Mouse (Mus musculus) macrophage (primary cell): ENCODE measurements around the gene Sap18b. TPM values are rescaled to one million over a fixed set of nuclear protein-coding genes. Genes with fewer than 3 reads are reported as not detected.

Experiments used
- H3K27ac ChIP-seq: fragments of 350-480 bp; formaldehyde crosslinking; 2 replicates; pipeline ENCODE4 v1.9.0; 2021
- H3K36me3 ChIP-seq: fragments of 350-480 bp; formaldehyde crosslinking; 2 replicates; pipeline ENCODE4 v1.9.0; 2021; ENCODE audit errors: inconsistent target
- H3K4me3 ChIP-seq: fragments of 350-480 bp; formaldehyde crosslinking; 2 replicates; pipeline ENCODE4 v1.9.0; 2021; ENCODE audit errors: inconsistent target
- H3K79me2 ChIP-seq: fragments of 350-480 bp; formaldehyde crosslinking; 2 replicates; pipeline ENCODE4 v1.9.0; 2021; ENCODE audit errors: inconsistent target
- WGBS: methylation state at CpG from one replicate; pipeline ENCODE4 v1.1.7; 2026; ENCODE audit warnings: inconsistent platforms; ENCODE audit not compliant: missing documents; 5-methylcytosine and 5-hydroxymethylcytosine counted together
- polyA plus RNA-seq: library from polyadenylated mRNA; stranded (reverse); fragments of 250-400 nt; gene quantifications from 3 replicates; pipeline ENCODE4 v1.2.4, GENCODE M21; 2018; ENCODE audit warnings: inconsistent platforms

Sap18b gene
- polyA plus RNA-seq, 1 experiment from 2014 or later: 116 TPM

- peaks cover 44% of the 10 kb centered on the region for H3K79me2 ChIP-seq
- H3K27ac ChIP-seq: peak overlapping the region; percentile 83
- H3K36me3 ChIP-seq: no peaks in the 10 kb centered on the region
- WGBS: under 1% methylated on average over 20 of the region's 20 CpGs
- peak overlapping the region; percentile 73 for H3K4me3 ChIP-seq
Observed at GRCm38 (mm10) chr8:95807861-95808260, 17.3 kb upstream of the Sap18b start.

- no peaks in the 10 kb centered on the region for H3K36me3 ChIP-seq
- no peak overlapping the region for H3K27ac ChIP-seq
- 90% methylated on average over 4 of the region's 4 CpGs for WGBS
- H3K4me3 ChIP-seq: no peak overlapping the region
- peaks cover 37% of the 10 kb centered on the region for H3K79me2 ChIP-seq
Observed at GRCm38 (mm10) chr8:95808631-95809030, 16.5 kb upstream of the Sap18b start.

GRCm38 (mm10) chr8:95809116-95809515 lies 16.0 kb upstream of the Sap18b start:
- Histone ChIP-seq H3K4me3 (no peak overlapping the region), H3K27ac (no peak overlapping the region), H3K79me2 (peaks cover 32% of the 10 kb centered on the region), H3K36me3 (no peaks in the 10 kb centered on the region)
- 93% methylated on average over 5 of the region's 5 CpGs for WGBS

GRCm38 (mm10) chr8:95810184-95810591 lies 15.0 kb upstream of the Sap18b start:
- 35% methylated on average over 3 of the region's 3 CpGs for WGBS
- Histone ChIP-seq H3K79me2 (peaks cover 21% of the 10 kb centered on the region), H3K4me3 (no peak overlapping the region), H3K36me3 (no peaks in the 10 kb centered on the region), H3K27ac (no peak overlapping the region)

- H3K36me3 ChIP-seq: no peaks in the 10 kb centered on the region
- H3K79me2 ChIP-seq: no peaks in the 10 kb centered on the region
- no peak overlapping the region for H3K4me3 ChIP-seq
- H3K27ac ChIP-seq: no peak overlapping the region
- 89% methylated on average over 5 of the region's 6 CpGs for WGBS
Observed at GRCm38 (mm10) chr8:95816044-95816708, 9.0 kb upstream of the Sap18b start.

GRCm38 (mm10) chr8:95817597-95817996 lies 7.5 kb upstream of the Sap18b start:
- no peak overlapping the region for H3K4me3 ChIP-seq
- H3K27ac ChIP-seq: no peak overlapping the region
- H3K79me2 ChIP-seq: no peaks in the 10 kb centered on the region
- 95% methylated on average over 3 of the region's 3 CpGs for WGBS
- H3K36me3 ChIP-seq: no peaks in the 10 kb centered on the region

GRCm38 (mm10) chr8:95818211-95818610 lies 6.9 kb upstream of the Sap18b start:
- 100% methylated on average over 1 of the region's 1 CpGs for WGBS
- H3K4me3 ChIP-seq: no peak overlapping the region
- H3K79me2 ChIP-seq: no peaks in the 10 kb centered on the region
- H3K36me3 ChIP-seq: no peaks in the 10 kb centered on the region
- H3K27ac ChIP-seq: no peak overlapping the region

- Histone ChIP-seq H3K36me3 (no peaks in the 10 kb centered on the region), H3K27ac (no peak overlapping the region), H3K4me3 (no peak overlapping the region), H3K79me2 (no peaks in the 10 kb centered on the region)
- 90% methylated on average over 6 of the region's 6 CpGs for WGBS
Observed at GRCm38 (mm10) chr8:95821266-95821665, 3.9 kb upstream of the Sap18b start.

- H3K36me3 ChIP-seq: no peaks in the 10 kb centered on the region
- no peak overlapping the region for H3K4me3 ChIP-seq
- no peak overlapping the region for H3K27ac ChIP-seq
- H3K79me2 ChIP-seq: no peaks in the 10 kb centered on the region
- 88% methylated on average over 5 of the region's 5 CpGs for WGBS
Observed at GRCm38 (mm10) chr8:95822096-95822495, 3.0 kb upstream of the Sap18b start.

GRCm38 (mm10) chr8:95822699-95823098 lies 2.4 kb upstream of the Sap18b start:
- whole genome bisulfite sequencing: 80% methylated on average over 3 of the region's 3 CpGs
- H3K27ac ChIP-seq: no peak overlapping the region
- H3K79me2 ChIP-seq: no peaks in the 10 kb centered on the region

GRCm38 (mm10) chr8:95830144-95830543 lies 5.0 kb downstream of the Sap18b start:
- no peaks in the 10 kb centered on the region for H3K79me2 ChIP-seq

More at GRCm38 (mm10) chr8:95822699-95823098, 2.4 kb upstream of the Sap18b start:
- no peak overlapping the region for H3K4me3 ChIP-seq
- H3K36me3 ChIP-seq: no peaks in the 10 kb centered on the region

GRCm38 (mm10) chr8:95832603-95833434 lies 7.7 kb downstream of the Sap18b start:
- Histone ChIP-seq H3K79me2 (no peaks in the 10 kb centered on the region), H3K27ac (no peak overlapping the region), H3K36me3 (peaks cover 12% of the 10 kb centered on the region; the same call in 1 of the 2 replicates), H3K4me3 (no peak overlapping the region)
- WGBS: 24% methylated on average over 16 of the region's 16 CpGs

More at GRCm38 (mm10) chr8:95830144-95830543, 5.0 kb downstream of the Sap18b start:
- Histone ChIP-seq H3K27ac (no peak overlapping the region), H3K4me3 (no peak overlapping the region), H3K36me3 (no peaks in the 10 kb centered on the region)
- 94% methylated on average over 3 of the region's 3 CpGs for WGBS

- Histone ChIP-seq H3K4me3 (no peak overlapping the region), H3K27ac (no peak overlapping the region), H3K79me2 (no peaks in the 10 kb centered on the region), H3K36me3 (peaks cover 12% of the 10 kb centered on the region; the same call in 1 of the 2 replicates)
- WGBS: 13% methylated on average over 16 of the region's 16 CpGs
Observed at GRCm38 (mm10) chr8:95833435-95833984, 8.4 kb downstream of the Sap18b start.

- H3K27ac ChIP-seq: no peak overlapping the region
- no peaks in the 10 kb centered on the region for H3K79me2 ChIP-seq
- H3K4me3 ChIP-seq: no peak overlapping the region
- 89% methylated on average over 4 of the region's 4 CpGs for WGBS
- H3K36me3 ChIP-seq: peaks cover 30% of the 10 kb centered on the region
Observed at GRCm38 (mm10) chr8:95835891-95836290, 10.7 kb downstream of the Sap18b start.

- Histone ChIP-seq H3K36me3 (peaks cover 39% of the 10 kb centered on the region), H3K79me2 (no peaks in the 10 kb centered on the region), H3K4me3 (no peak overlapping the region), H3K27ac (no peak overlapping the region)
- WGBS: 95% methylated on average over 10 of the region's 10 CpGs
Observed at GRCm38 (mm10) chr8:95837266-95837665, 12.1 kb downstream of the Sap18b start.
